Mouse (Mus musculus) thymus, adult 2 months (tissue): ENCODE results near the gene Ccdc163.

ENCODE experiments used
- CTCF ChIP-seq: fragments of 200-500 bp; IDR thresholded peaks from 2 replicates; pipeline ENCODE4 v1.5.1; 2012; ENCODE audit warnings: mild to moderate bottlenecking, control low read depth, low read length, moderate library complexity, borderline replicate concordance; ENCODE audit not compliant: control insufficient read depth, poor library complexity, insufficient read depth; ENCODE audit errors: extremely low read depth
- POLR2A ChIP-seq: fragments of 200-500 bp; IDR thresholded peaks from 2 replicates; pipeline ENCODE4 v1.6.1; 2012; ENCODE audit warnings: mild to moderate bottlenecking, low read length, control low read depth, moderate library complexity; ENCODE audit not compliant: control insufficient read depth, poor library complexity, insufficient read depth; ENCODE audit errors: extremely low read depth

DNA sequence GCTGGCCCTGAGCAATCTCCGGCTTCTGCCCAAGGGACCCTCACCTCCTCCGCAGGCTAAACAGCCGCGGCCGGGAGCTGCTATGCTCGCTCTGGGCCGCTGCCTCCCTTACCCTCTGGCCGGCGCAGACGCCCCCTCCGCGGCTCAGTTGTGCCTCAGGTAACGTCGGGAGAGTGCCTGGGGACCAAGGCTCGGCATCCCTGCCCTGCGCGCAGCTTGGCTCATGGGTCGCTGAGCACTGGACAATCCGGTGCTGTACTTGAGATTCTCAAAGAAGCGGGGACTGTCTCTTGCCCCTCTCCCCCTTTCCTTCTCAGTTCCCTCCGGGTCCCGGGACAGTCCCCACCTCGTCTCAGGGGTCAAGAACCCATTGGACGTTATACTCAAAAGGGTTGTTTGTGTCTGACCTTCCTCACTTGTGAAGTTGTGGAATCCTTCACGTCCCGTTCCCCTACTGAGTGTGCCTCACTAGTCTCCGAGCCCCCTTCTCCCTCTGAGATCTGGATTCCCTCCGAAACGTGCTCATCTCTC lies 12.9 kb downstream of the Ccdc163 start:
- no peak for TF ChIP-seq POLR2A
- TF ChIP-seq CTCF: no peak
